Mouse (Mus musculus) thymus, adult 2 months (tissue): ENCODE data around the gene Slc25a1. TPM values are rescaled to one million over a fixed set of nuclear protein-coding genes. Genes with fewer than 3 reads are reported as not detected.

ENCODE experiments used
- DNase-seq: peaks from one replicate; pipeline ENCODE4 v3.0.0; 2021
- H3K27ac ChIP-seq: fragments of 200-500 bp; 2 replicates; pipeline ENCODE4 v1.5.1; 2012; ENCODE audit warnings: low read length, control low read depth; ENCODE audit not compliant: control insufficient read depth, insufficient read depth
- H3K27me3 ChIP-seq: fragments of 200-500 bp; 2 replicates; pipeline ENCODE4 v1.6.1; 2012; ENCODE audit warnings: mild to moderate bottlenecking, low read length, moderate library complexity, mixed read lengths; ENCODE audit not compliant: control insufficient read depth, insufficient read depth
- H3K36me3 ChIP-seq: fragments of 200-500 bp; 2 replicates; pipeline ENCODE4 v1.6.1; 2012; ENCODE audit warnings: mild to moderate bottlenecking, low read length, moderate library complexity; ENCODE audit not compliant: control insufficient read depth, insufficient read depth
- H3K4me1 ChIP-seq: fragments of 200-500 bp; replicated peaks from 2 replicates; pipeline ENCODE4 v1.6.1; 2012; ENCODE audit warnings: low read length; ENCODE audit not compliant: control insufficient read depth, insufficient read depth
- H3K4me3 ChIP-seq: fragments of 200-500 bp; 2 replicates; pipeline ENCODE4 v1.5.1; 2012; ENCODE audit warnings: mild to moderate bottlenecking, low read length, control low read depth, moderate library complexity; ENCODE audit not compliant: control insufficient read depth, insufficient read depth
- CTCF ChIP-seq: fragments of 200-500 bp; IDR thresholded peaks from 2 replicates; pipeline ENCODE4 v1.5.1; 2012; ENCODE audit warnings: mild to moderate bottlenecking, control low read depth, low read length, moderate library complexity, borderline replicate concordance; ENCODE audit not compliant: control insufficient read depth, poor library complexity, insufficient read depth; ENCODE audit errors: extremely low read depth
- POLR2A ChIP-seq: fragments of 200-500 bp; IDR thresholded peaks from 2 replicates; pipeline ENCODE4 v1.6.1; 2012; ENCODE audit warnings: mild to moderate bottlenecking, low read length, control low read depth, moderate library complexity; ENCODE audit not compliant: control insufficient read depth, poor library complexity, insufficient read depth; ENCODE audit errors: extremely low read depth
- WGBS: fragments of 180-500 bp; shearing (Covaris S2); methylation state at CpG from one replicate; pipeline ENCODE4 v1.1.7; 2018; 5-methylcytosine and 5-hydroxymethylcytosine counted together
- polyA plus RNA-seq: library from polyadenylated mRNA; depleted of rRNA; stranded (reverse); fragments of >200 nt; gene quantifications from 2 replicates; pipeline ENCODE4 v1.2.3, GENCODE M21; 2012; rRNA removed

The Slc25a1 gene
- polyA plus RNA-seq, 1 experiment, result 126 TPM

DNA sequence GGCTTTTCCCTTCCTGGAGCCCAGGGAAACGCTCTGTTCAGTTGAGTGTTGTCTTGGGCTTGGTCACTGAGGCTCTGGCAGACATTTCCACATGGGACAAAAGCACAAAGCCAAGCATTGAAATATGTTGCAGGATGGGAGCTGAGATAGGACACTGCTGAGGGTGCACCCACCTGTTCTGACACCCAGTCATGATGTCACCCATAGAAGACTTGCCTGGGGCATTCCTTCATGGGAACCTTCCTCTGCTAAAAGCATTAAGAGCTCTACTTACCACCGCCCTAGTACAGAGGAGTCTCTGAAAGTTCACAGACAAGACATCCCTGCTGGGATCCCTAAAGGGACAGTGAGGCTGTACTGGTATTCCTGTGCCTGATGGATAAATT, 37.7 kb downstream of the Slc25a1 start:
- Histone ChIP-seq H3K27ac (no peak overlapping the region), H3K4me1 (peaks cover 12% of the 10 kb centered on the region), H3K4me3 (no peak overlapping the region), H3K27me3 (no peaks in the 10 kb centered on the region), H3K36me3 (no peaks in the 10 kb centered on the region)
- no peak for TF ChIP-seq POLR2A
- TF ChIP-seq CTCF, result no peak
- no peak for DNase-seq
- 72% methylated on average over 2 of the region's 2 CpGs for WGBS

DNA sequence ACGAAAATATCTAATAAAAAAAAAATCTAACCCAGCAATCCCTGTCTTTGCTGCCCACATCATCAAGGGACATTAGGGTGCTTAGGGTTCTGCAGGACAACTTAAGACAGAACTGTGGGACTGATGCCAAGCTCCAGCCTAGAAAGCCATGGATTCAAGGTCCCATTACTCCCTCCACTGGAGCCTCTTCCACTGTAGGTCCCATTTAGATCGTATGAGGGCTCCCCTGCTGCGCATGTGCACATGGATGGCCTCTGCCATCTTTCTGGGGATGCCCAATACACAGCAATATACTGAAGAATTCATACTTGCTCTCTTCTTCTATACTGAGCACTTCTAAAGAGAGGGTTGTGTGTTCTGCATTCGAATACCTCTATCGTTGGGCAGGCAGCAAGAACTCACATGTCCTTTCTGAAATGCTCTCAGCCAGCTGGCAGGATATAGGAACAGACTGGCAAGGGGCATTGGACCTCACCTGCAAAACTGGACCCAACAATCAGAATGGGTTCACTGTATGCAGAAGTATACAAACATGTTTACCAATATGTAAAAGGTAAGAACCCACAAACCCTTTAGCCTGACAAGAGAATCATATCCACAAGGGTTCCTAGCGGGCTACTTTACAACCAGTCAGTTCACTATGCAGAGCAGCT, 38.2 kb downstream of the Slc25a1 start:
- no peak for DNase-seq
- Histone ChIP-seq H3K36me3 (no peaks in the 10 kb centered on the region), H3K4me3 (no peak overlapping the region), H3K27me3 (no peaks in the 10 kb centered on the region), H3K4me1 (peaks cover 12% of the 10 kb centered on the region), H3K27ac (no peak overlapping the region)
- 89% methylated on average over 6 of the region's 6 CpGs for WGBS
- no peak for TF ChIP-seq POLR2A
- no peak for TF ChIP-seq CTCF

DNA sequence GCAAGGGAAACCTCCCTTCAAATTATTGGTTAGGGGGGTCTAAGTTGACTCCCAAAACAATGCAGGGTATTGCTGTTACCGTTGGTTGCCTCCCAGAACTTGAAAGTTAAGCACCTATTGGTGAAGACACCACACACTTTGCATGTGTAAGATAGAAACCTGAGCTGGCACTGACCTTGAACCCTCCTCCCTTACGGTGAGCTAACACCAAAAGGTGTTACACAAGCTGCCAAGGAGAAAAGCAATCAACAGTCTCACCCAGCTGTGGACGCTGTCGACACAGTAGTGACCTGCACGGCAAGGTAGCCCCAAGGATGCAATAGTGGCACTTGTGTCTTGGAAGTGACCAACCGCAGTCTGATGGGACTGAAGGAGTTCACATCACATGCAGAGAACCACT, 43.9 kb downstream of the Slc25a1 start:
- peaks cover 9% of the 10 kb centered on the region; the same call in 1 of the 2 replicates for H3K4me1 ChIP-seq
- DNase-seq, result no peak
- TF ChIP-seq POLR2A, result no peak
- no peak for TF ChIP-seq CTCF
- H3K4me3 ChIP-seq, result no peak overlapping the region
- no peak overlapping the region for H3K27ac ChIP-seq
- H3K36me3 ChIP-seq, result no peaks in the 10 kb centered on the region
- no peaks in the 10 kb centered on the region for H3K27me3 ChIP-seq
- WGBS, result 92% methylated on average over 6 of the region's 6 CpGs

DNA sequence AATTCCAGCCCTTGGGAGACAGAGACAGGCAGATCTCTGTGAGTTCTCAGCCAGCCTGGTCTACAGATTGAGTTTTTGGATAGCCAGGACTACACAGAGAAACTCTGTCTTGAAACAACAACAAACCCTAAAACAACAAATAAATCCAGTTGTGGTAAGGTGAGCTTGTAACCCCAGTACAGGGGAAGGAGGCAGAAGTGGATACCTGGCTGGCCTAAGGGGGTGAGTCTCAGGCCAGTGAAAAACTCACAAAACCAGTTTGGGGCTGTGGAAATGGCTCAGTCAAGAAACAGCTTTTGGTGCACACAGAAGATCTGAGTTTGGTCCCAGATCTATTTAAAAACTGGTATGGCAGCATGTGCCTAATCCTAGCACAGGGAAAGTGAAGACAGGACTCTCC, 45.8 kb downstream of the Slc25a1 start:
- Histone ChIP-seq H3K27me3 (no peaks in the 10 kb centered on the region), H3K4me1 (peaks cover 9% of the 10 kb centered on the region; the same call in 1 of the 2 replicates), H3K36me3 (no peaks in the 10 kb centered on the region), H3K27ac (no peak overlapping the region), H3K4me3 (no peak overlapping the region)
- TF ChIP-seq CTCF (no peak), POLR2A (no peak)
- no peak for DNase-seq

DNA sequence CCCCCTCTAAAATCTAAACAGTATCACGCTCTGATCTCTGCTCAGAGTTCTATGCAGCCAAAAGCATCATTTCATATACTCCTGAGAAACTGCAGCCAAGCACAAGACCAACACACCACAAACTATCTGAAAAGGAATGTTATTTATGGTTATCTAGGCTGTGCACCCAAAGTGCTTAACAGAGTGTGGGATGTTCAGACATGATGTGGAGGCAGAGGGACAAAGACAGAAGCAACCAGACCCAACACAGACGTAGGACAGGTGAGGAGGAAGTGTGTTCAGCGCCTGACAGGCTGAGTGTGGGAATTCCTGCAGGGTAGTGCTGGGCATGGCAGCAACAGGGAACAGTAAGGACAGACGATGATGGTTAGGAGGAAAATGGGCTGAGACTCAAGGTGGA, 48.4 kb downstream of the Slc25a1 start:
- no peak for DNase-seq
- H3K27me3 ChIP-seq, result no peaks in the 10 kb centered on the region
- peaks cover 9% of the 10 kb centered on the region; the same call in 1 of the 2 replicates for H3K4me1 ChIP-seq
- H3K4me3 ChIP-seq, result no peak overlapping the region
- H3K27ac ChIP-seq, result no peak overlapping the region
- no peaks in the 10 kb centered on the region for H3K36me3 ChIP-seq
- 98% methylated on average over 4 of the region's 4 CpGs for WGBS
- TF ChIP-seq POLR2A, result no peak
- no peak for TF ChIP-seq CTCF

GRCm38 (mm10) chr16:17876096-17876495, 51.9 kb downstream of the Slc25a1 start:
- WGBS, result 91% methylated on average over 1 of the region's 1 CpGs
- no peak overlapping the region for H3K4me3 ChIP-seq
- no peak for DNase-seq
- TF ChIP-seq POLR2A, result no peak
- TF ChIP-seq CTCF, result no peak
- no peak overlapping the region for H3K27ac ChIP-seq
- H3K4me1 ChIP-seq, result no peaks in the 10 kb centered on the region
- H3K36me3 ChIP-seq, result peaks cover 6% of the 10 kb centered on the region; the same call in 1 of the 2 replicates
- H3K27me3 ChIP-seq, result no peaks in the 10 kb centered on the region

Other genes with a start within 250 kb of the Slc25a1 start
- 286 and 308 TPM in 2 replicates for gene Med15, start 195.3 kb downstream of the Slc25a1 start, polyA plus RNA-seq
- gene Klhl22, start 168.6 kb downstream of the Slc25a1 start, polyA plus RNA-seq, result 72.7 and 75.1 TPM in 2 replicates
- 41.0 and 41.2 TPM in 2 replicates for gene Scarf2, start 130.9 kb downstream of the Slc25a1 start, polyA plus RNA-seq
- not detected in 2 replicates for gene B830017H08Rik, start 95.1 kb downstream of the Slc25a1 start, polyA plus RNA-seq
- gene Car15, start 89.9 kb downstream of the Slc25a1 start, polyA plus RNA-seq, result 22.4 and 27.4 TPM in 2 replicates
- gene Gm20518, start 36.5 kb downstream of the Slc25a1 start, polyA plus RNA-seq, result 4.1 and 4.9 TPM in 2 replicates
- 0.06 and 0.12 TPM in 2 replicates for gene Tssk1, start 34.0 kb downstream of the Slc25a1 start, polyA plus RNA-seq
- gene Dgcr2, start 29.7 kb downstream of the Slc25a1 start, polyA plus RNA-seq, result 214 and 215 TPM in 2 replicates
- gene Tssk2, start 29.6 kb downstream of the Slc25a1 start, polyA plus RNA-seq, result 0.35 TPM in 1 of 2 replicates, not detected in the other
- 45.5 and 48.9 TPM in 2 replicates for gene Ess2, start 16.9 kb downstream of the Slc25a1 start, polyA plus RNA-seq
- gene Gsc2, start 13.2 kb downstream of the Slc25a1 start, polyA plus RNA-seq, result 0.10 and 0.13 TPM in 2 replicates
- gene Vpreb2, start 52.2 kb upstream of the Slc25a1 start, polyA plus RNA-seq, result 0.49 TPM in 1 of 2 replicates, not detected in the other
- 110 and 117 TPM in 2 replicates for gene Dgcr6, start 124.6 kb upstream of the Slc25a1 start, polyA plus RNA-seq
- 74.1 and 84.2 TPM in 2 replicates for gene Prodh, start 162.0 kb upstream of the Slc25a1 start, polyA plus RNA-seq
- gene Rtn4r, start 199.4 kb upstream of the Slc25a1 start, polyA plus RNA-seq, result 5.7 and 6.6 TPM in 2 replicates